Mouse (Mus musculus) retina, postnatal 1 day (tissue): ENCODE results near the gene Ctsd.

ENCODE experiments used
- DNase-seq: peaks from one replicate; pipeline ENCODE4 v3.0.0-alpha.2; 2012

Gene Ctsd

GRCm38 (mm10) chr7:142398052-142398451 is 10.2 kb upstream of the Ctsd start:
- no peak for DNase-seq

- no peak for DNase-seq
These were observed 8.8 kb upstream of the Ctsd start for GRCm38 (mm10) chr7:142396611-142397010.

GRCm38 (mm10) chr7:142395472-142395871 is 7.6 kb upstream of the Ctsd start:
- no peak for DNase-seq

GRCm38 (mm10) chr7:142394261-142395190 is 6.7 kb upstream of the Ctsd start:
- no peak for DNase-seq

GRCm38 (mm10) chr7:142393191-142393590 is 5.4 kb upstream of the Ctsd start:
- DNase-seq: no peak

- DNase-seq: no peak
These were observed 3.8 kb upstream of the Ctsd start for GRCm38 (mm10) chr7:142391609-142392008.

- no peak for DNase-seq
These were observed 3.3 kb upstream of the Ctsd start for GRCm38 (mm10) chr7:142391108-142391507.

GRCm38 (mm10) chr7:142389961-142390650 is 2.3 kb upstream of the Ctsd start:
- DNase-seq: no peak

- DNase-seq: no peak
These were observed 902 bp upstream of the Ctsd start for GRCm38 (mm10) chr7:142388740-142389139.

- DNase-seq: no peak
These were observed 360 bp upstream of the Ctsd start for GRCm38 (mm10) chr7:142388198-142388597.

- no peak for DNase-seq
These were observed 1.1 kb downstream of the Ctsd start for GRCm38 (mm10) chr7:142386621-142387201.

- no peak for DNase-seq
These were observed 2.0 kb downstream of the Ctsd start for GRCm38 (mm10) chr7:142385742-142386403.

GRCm38 (mm10) chr7:142384306-142384705 is 3.5 kb downstream of the Ctsd start:
- no peak for DNase-seq

GRCm38 (mm10) chr7:142382567-142382966 is 5.3 kb downstream of the Ctsd start, which contains the start of gene Gm49369:
Gene Gm49369 (minus strand): TSS chr7:142382667.
- no peak for DNase-seq

GRCm38 (mm10) chr7:142381175-142381574 is 6.7 kb downstream of the Ctsd start:
- no peak for DNase-seq

- no peak for DNase-seq
These were observed 8.7 kb downstream of the Ctsd start for GRCm38 (mm10) chr7:142379186-142379585.

GRCm38 (mm10) chr7:142377233-142377925 is 10.5 kb downstream of the Ctsd start:
- DNase-seq: no peak

GRCm38 (mm10) chr7:142376096-142376495 is 11.7 kb downstream of the Ctsd start:
- DNase-seq: no peak

GRCm38 (mm10) chr7:142375261-142375724 is 12.5 kb downstream of the Ctsd start:
- DNase-seq: no peak

- no peak for DNase-seq
These were observed 13.3 kb downstream of the Ctsd start for GRCm38 (mm10) chr7:142374413-142375015.

GRCm38 (mm10) chr7:142373641-142374412 is 14.0 kb downstream of the Ctsd start, which contains the start of gene Ifitm10:
Gene Ifitm10 (minus strand): TSS chr7:142373753.
- DNase-seq: no peak
